Mouse (Mus musculus): Measurements from ENCODE around the gene Fryl. TPM values are rescaled to one million over a fixed set of nuclear protein-coding genes. Genes with fewer than 3 reads are reported as not detected.

Gene Fryl
- polyA plus RNA-seq, 1 experiment from 2014 or later = 63.2 TPM

GRCm38 (mm10) chr5:73194740-73195139, 61.7 kb downstream of the Fryl start:
- DNase-seq (ENCODE audit: low spot score) = no peak

DNA sequence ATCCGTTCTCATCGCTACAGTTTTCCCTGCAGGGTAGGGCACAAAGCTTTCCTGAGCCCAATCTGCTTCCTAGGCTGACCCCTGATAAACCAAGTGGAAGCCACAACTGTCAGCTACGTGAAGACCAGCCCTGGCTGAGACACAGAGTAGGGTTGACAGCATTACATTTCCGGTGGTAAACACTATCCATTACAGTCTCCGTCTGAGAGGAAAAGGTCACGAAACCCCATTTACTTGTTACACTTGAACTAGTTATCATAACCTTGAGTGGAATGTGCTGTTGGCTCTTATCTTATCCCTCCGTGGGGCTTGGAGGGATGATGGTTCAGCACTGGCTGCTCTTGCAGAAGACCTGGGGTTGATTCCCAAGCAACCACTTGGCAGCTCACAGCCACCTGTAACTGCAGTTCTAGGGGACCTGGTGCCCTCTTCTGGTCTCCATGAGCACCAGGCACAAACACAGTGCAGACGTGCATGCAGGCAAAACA, 62.3 kb downstream of the Fryl start:
- DNase-seq (ENCODE audit: low spot score) = no peak

DNA sequence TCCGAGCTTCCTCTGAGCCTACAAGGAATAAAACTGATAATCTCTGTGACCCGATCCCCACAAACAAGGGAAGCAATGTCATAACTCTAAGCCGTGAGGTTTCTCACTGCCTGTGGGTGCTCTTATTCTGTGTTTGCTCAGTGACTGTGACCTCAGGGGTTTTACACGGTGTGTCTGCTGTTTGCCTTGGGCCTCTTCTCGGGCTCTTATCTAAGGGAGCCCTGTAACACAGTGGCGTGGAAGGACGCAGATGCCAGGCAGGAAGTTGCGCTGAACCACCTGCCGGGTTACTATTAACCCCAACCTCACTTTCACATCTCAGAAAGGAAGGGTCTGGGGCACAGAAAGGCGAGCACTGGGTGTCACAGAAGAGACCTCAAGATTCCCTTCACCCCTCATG, 62.8 kb downstream of the Fryl start:
- peak; percentile 49 for DNase-seq (ENCODE audit: low spot score)

DNA sequence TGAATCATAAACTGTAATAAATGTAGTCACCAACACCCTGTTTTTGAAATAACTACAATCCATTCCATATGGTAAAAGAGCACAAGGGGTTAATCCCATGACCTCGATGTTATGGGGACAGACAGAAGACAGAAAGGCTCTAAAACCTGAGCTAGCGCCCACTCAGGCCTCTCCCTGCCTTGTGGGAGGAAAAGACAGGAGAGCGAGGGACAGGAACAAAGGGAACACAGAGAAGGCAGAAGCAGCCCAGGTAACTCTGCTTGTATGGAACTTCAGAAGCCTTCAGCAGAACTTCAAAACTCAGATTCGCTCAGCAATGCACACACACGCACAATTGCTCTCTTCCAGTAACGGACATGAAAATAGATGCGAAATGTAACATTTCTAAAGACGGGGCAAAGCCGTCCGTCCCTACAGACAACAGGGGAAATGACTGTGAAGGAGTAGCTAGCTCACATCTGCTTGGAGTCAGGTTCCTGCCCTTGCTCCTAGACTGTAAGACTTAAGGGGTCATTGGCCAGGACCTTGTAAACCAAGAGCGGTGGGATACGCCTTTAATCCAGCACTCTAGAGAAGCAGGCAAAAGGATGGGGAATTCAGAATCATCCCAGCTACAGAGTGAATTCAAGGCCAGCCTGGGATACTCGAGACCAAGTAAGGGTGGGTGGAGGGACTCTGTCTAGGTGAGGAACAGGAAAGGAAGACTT, 63.4 kb downstream of the Fryl start:
- DNase-seq (ENCODE audit: low spot score) = no peak

- DNase-seq (ENCODE audit: low spot score) = no peak
Measured at GRCm38 (mm10) chr5:73191765-73192164, 64.7 kb downstream of the Fryl start.

GRCm38 (mm10) chr5:73190164-73190563, 66.3 kb downstream of the Fryl start:
- no peak for DNase-seq (ENCODE audit: low spot score)

GRCm38 (mm10) chr5:73189443-73190160, 66.8 kb downstream of the Fryl start:
- no peak for DNase-seq (ENCODE audit: low spot score)

- no peak for DNase-seq (ENCODE audit: low spot score)
Measured at GRCm38 (mm10) chr5:73188576-73188975, 67.8 kb downstream of the Fryl start.

- DNase-seq (ENCODE audit: low spot score) = no peak
Measured at GRCm38 (mm10) chr5:73188164-73188563, 68.3 kb downstream of the Fryl start.

- DNase-seq (ENCODE audit: low spot score) = no peak
Measured at GRCm38 (mm10) chr5:73186912-73187311, 69.5 kb downstream of the Fryl start.

DNA sequence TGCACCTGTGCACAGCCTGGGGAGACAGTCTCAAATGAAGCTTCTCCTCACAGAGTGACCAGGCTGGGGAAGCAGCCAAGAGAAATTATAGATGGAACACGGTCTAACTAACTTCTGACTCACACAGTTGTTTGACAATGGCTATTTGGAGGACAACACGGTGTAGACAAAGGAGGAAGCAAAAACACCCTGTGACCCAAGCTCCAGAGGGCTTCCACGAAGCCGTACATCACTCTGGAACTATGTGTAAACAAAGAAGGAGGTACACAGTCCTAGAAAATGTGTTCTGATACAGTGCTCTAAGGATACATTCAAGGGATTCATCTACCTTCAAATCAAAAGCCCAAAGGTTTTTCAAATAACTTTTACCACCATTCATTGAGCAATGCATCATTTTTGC, 71.0 kb downstream of the Fryl start:
- no peak for DNase-seq (ENCODE audit: low spot score)

DNA sequence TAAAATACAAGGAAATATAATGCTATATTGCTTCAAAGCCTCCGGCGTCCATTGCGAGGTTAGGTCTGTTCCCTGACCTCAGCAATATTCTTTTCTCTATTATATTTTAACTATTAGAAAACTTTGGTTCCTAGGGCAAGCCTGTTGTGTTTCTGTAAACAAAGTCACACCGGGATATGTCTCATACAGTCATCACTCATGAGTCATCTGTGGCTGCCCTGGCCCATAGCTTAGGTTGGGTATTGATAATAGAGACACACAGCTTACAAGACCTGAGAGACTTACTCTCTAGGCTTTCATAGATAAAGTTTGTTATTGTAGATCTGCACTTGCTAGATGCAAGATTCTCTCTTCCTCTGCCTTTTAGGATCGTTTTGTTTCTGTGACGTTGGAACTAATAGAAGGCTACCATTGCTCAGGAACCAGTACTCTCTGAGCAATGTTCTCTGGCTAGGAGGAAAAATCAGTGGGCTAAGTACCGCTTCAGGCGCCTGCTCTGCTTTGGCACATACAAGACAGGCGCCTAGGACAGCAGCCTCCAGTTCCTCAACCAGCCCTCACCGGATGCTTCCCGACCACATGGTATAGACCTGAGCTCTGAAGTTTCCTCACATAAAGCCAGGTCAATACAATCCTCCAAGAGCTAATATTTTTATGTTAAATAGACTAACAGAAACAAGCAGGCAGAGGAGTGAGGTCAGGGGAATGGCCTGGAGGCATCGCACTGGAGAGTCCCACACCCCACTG, 73.5 kb downstream of the Fryl start:
- DNase-seq (ENCODE audit: low spot score) = no peak

- no peak for DNase-seq (ENCODE audit: low spot score)
Measured at GRCm38 (mm10) chr5:73182191-73182590, 74.2 kb downstream of the Fryl start.

GRCm38 (mm10) chr5:73176294-73176693, 80.1 kb downstream of the Fryl start:
- DNase-seq (ENCODE audit: low spot score) = no peak

- DNase-seq (ENCODE audit: low spot score) = peak; percentile 23
Measured at GRCm38 (mm10) chr5:73175377-73176147, 80.9 kb downstream of the Fryl start.

DNA sequence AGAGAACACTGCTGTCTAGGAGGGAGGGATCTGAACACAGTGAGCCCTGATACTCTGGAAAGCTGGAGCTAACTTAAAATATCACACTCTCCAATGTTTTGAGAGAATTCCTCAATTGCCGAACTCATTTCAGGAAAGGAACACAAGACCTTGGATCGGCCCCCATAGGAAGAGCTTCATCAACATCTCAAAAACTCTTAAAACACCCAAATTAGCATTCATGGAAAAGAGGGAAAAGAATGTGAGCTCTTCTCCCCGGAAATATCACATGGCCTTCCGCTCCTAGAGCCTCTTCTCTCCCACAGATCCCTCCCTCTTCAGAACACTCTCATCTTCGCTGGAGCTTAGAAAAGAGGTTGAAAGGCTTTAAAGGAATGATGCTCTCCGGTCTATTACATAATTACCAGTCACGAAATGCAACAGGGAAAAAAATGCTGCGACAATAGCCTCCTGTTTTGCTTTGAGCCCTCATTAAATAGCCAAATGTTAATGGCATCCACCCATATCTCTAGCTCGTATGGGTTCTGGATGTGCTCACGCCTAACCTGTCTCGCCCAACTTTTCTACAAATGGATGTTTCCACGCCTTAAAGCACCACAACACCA, 84.4 kb downstream of the Fryl start:
- no peak for DNase-seq (ENCODE audit: low spot score)

DNA sequence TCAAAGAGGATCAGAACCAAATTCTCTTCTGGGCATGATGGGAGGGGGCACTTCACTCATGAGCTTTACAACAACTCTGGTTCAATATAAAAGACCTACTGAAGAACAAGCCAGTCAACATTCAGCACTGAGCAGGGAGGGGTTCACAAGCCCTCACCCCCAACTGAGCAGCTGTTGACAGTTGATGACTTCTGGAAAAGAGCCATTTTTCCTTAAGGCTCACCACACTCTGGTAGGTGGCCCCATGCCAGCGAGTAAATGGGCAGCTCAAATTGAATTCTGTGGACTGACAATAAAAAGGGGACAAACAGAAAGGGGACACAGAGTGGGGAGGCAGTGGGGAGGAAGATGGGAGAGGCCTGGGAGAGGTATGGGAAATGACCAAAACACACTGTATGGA, 85.2 kb downstream of the Fryl start:
- no peak for DNase-seq (ENCODE audit: low spot score)

DNA sequence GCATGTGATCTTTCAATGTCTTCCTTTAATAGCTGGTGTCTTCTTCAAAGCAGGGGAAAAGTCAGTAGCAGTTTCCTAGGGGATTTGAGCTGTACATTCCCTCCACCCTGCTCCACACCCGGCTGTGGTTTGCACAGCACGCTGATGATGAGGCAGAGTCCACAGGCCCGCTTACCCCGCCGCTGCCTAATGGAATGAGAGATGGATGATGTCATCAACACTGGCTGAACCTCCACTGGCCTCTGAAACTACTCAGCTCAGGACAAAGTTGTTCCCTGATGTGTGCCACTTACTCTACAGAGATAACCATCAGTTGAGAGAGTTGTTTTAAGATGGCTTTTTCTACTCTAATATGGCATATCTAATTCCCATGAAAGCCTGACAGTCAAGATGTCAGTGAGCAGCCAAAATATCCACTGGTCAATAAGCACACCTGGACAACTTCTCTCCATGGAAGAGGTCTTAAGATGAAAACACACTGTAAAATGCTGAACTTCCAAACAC, 87.6 kb downstream of the Fryl start:
- no peak for DNase-seq (ENCODE audit: low spot score)

- DNase-seq (ENCODE audit: low spot score) = no peak
Measured at GRCm38 (mm10) chr5:73167976-73168768, 88.2 kb downstream of the Fryl start.

DNA sequence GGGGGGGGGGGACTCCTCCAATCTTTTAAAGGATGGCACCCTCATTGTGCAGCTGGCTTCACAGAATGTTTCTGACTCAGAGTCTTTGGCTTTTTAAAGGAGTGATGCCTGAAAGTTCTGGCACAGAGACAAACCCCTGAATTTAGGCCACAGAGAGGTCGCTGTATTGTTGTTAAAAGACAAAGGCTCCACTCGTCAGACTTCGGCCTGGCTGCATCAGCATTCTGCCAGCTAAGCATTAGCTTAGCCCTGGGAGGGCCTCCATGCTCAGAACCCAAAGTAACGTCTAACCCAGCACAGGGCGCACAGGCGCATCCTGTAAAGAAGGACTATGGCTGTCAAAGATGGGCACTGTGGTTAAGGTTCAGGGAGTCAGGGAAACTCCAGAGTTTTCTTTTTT, 92.4 kb downstream of the Fryl start:
- no peak for DNase-seq (ENCODE audit: low spot score)
